Mouse (Mus musculus) bone marrow macrophage, adult 2 months (primary cell): ENCODE results near the gene Cstad.

Source experiments
- CTCF ChIP-seq: IDR thresholded peaks from 2 replicates; pipeline ENCODE4 v1.5.1; 2012; ENCODE audit warnings: low read depth, mild to moderate bottlenecking, low read length, moderate library complexity
- POLR2A ChIP-seq: IDR thresholded peaks from 2 replicates; pipeline ENCODE4 v1.6.1; 2012; ENCODE audit warnings: mild to moderate bottlenecking, low read depth, low read length, borderline replicate concordance

GRCm38 (mm10) chr2:30656711-30657555 is 62.1 kb downstream of the Cstad start:
- TF ChIP-seq POLR2A (no peak), CTCF (no peak)
